Mouse (Mus musculus) neural tube, embryonic 13.5 days (tissue): ENCODE measurements at regions not wholly inside any gene's neighbourhood (a gene's known extent, or its start where the extent isn't known, plus 50 kb on each side); places are given as distances from the start of the nearest gene placed in this dataset.

ENCODE experiments used
- ATAC-seq: fragments of 200-750 bp; cut with Nextera tagmentation; 2 replicates; pipeline ENCODE4 v1.8.0; 2017; ENCODE audit warnings: low read depth, mild to moderate bottlenecking, moderate TSS enrichment, moderate library complexity
- H3K27ac ChIP-seq: fragments of 300-500 bp; sonication (generic); replicated peaks from 2 replicates; pipeline ENCODE4 v1.5.1; 2015; ENCODE audit warnings: moderate library complexity, mild to moderate bottlenecking, inconsistent platforms
- H3K27me3 ChIP-seq: fragments of 300-500 bp; sonication (generic); 2 replicates; pipeline ENCODE4 v1.6.1; 2015; ENCODE audit warnings: mild to moderate bottlenecking, inconsistent platforms
- H3K36me3 ChIP-seq: fragments of 300-500 bp; sonication (generic); 2 replicates; pipeline ENCODE4 v1.6.1; 2015; ENCODE audit warnings: mild to moderate bottlenecking, inconsistent platforms
- H3K4me1 ChIP-seq: fragments of 300-500 bp; sonication (generic); replicated peaks from 2 replicates; pipeline ENCODE4 v1.6.1; 2015; ENCODE audit warnings: inconsistent platforms
- H3K4me2 ChIP-seq: fragments of 300-500 bp; sonication (generic); 2 replicates; pipeline ENCODE4 v1.6.1; 2015; ENCODE audit warnings: inconsistent platforms, mild to moderate bottlenecking, moderate library complexity
- H3K4me3 ChIP-seq: fragments of 300-500 bp; sonication (generic); 2 replicates; pipeline ENCODE4 v1.5.1; 2015; ENCODE audit warnings: mild to moderate bottlenecking, inconsistent platforms
- H3K9ac ChIP-seq: fragments of 300-500 bp; sonication (generic); 2 replicates; pipeline ENCODE4 v1.6.1; 2015; ENCODE audit warnings: moderate library complexity, mild to moderate bottlenecking, inconsistent platforms
- H3K9me3 ChIP-seq: fragments of 300-500 bp; sonication (generic); 2 replicates; pipeline ENCODE4 v1.6.1; 2016; ENCODE audit warnings: inconsistent platforms
- WGBS: fragments of 180-500 bp; shearing (Covaris S2); methylation state at CpG from one replicate; pipeline ENCODE4 v1.1.7; 2015; 5-methylcytosine and 5-hydroxymethylcytosine counted together

- H3K9me3 ChIP-seq, result no peaks in the 10 kb centered on the region
- no peaks in the 10 kb centered on the region for H3K36me3 ChIP-seq
- H3K4me3 ChIP-seq, result no peak overlapping the region
- ATAC-seq, result no peak
- H3K4me2 ChIP-seq, result no peak overlapping the region
- no peak overlapping the region for H3K9ac ChIP-seq
- H3K27ac ChIP-seq, result no peak overlapping the region
- H3K4me1 ChIP-seq, result peaks cover 5% of the 10 kb centered on the region; the same call in 1 of the 2 replicates
- WGBS, result 19% methylated on average over 2 of the region's 2 CpGs
- H3K27me3 ChIP-seq, result no peaks in the 10 kb centered on the region
These were observed 525.4 kb downstream of the Ptprc start for GRCm38 (mm10) chr1:137650082-137650481.

GRCm38 (mm10) chr1:137648832-137649231 lies 526.7 kb downstream of the Ptprc start:
- WGBS, result 57% methylated on average over 1 of the region's 1 CpGs
- Histone ChIP-seq H3K27me3 (no peaks in the 10 kb centered on the region), H3K9ac (no peak overlapping the region), H3K4me3 (no peak overlapping the region), H3K4me2 (no peak overlapping the region), H3K27ac (no peak overlapping the region), H3K9me3 (no peaks in the 10 kb centered on the region), H3K4me1 (peaks cover 5% of the 10 kb centered on the region; the same call in 1 of the 2 replicates), H3K36me3 (no peaks in the 10 kb centered on the region)
- ATAC-seq, result no peak

GRCm38 (mm10) chr1:137644601-137645040 lies 530.9 kb downstream of the Ptprc start:
- Histone ChIP-seq H3K9me3 (no peaks in the 10 kb centered on the region), H3K9ac (no peak overlapping the region), H3K27me3 (no peaks in the 10 kb centered on the region), H3K4me3 (no peak overlapping the region), H3K4me2 (no peak overlapping the region), H3K36me3 (no peaks in the 10 kb centered on the region), H3K27ac (no peak overlapping the region), H3K4me1 (peaks cover 10% of the 10 kb centered on the region; the same call in 1 of the 2 replicates)
- ATAC-seq, result no peak
- 78% methylated on average over 6 of the region's 6 CpGs for WGBS

- no peaks in the 10 kb centered on the region for H3K9me3 ChIP-seq
- no peaks in the 10 kb centered on the region for H3K36me3 ChIP-seq
- H3K9ac ChIP-seq, result no peak overlapping the region
- H3K4me1 ChIP-seq, result peaks cover 10% of the 10 kb centered on the region; the same call in 1 of the 2 replicates
- ATAC-seq, result peak; percentile 72
- no peak overlapping the region for H3K27ac ChIP-seq
- WGBS, result 65% methylated on average over 1 of the region's 1 CpGs
- no peaks in the 10 kb centered on the region for H3K27me3 ChIP-seq
- no peak overlapping the region for H3K4me3 ChIP-seq
- no peak overlapping the region for H3K4me2 ChIP-seq
These were observed 532.0 kb downstream of the Ptprc start for GRCm38 (mm10) chr1:137643508-137643907.

GRCm38 (mm10) chr1:137640848-137641247 lies 534.7 kb downstream of the Ptprc start:
- Histone ChIP-seq H3K36me3 (no peaks in the 10 kb centered on the region), H3K9me3 (no peaks in the 10 kb centered on the region), H3K9ac (no peak overlapping the region), H3K4me2 (no peak overlapping the region), H3K27me3 (no peaks in the 10 kb centered on the region), H3K4me3 (no peak overlapping the region), H3K27ac (no peak overlapping the region), H3K4me1 (peaks cover 21% of the 10 kb centered on the region)
- no peak for ATAC-seq
- WGBS, result 4% methylated on average over 7 of the region's 7 CpGs

GRCm38 (mm10) chr1:137636947-137637346 lies 538.6 kb downstream of the Ptprc start:
- Histone ChIP-seq H3K4me3 (no peak overlapping the region), H3K27ac (peak overlapping the region; percentile 49), H3K9ac (no peak overlapping the region), H3K9me3 (no peaks in the 10 kb centered on the region), H3K4me1 (peaks cover 18% of the 10 kb centered on the region), H3K36me3 (no peaks in the 10 kb centered on the region), H3K4me2 (no peak overlapping the region), H3K27me3 (no peaks in the 10 kb centered on the region)
- ATAC-seq, result peak; percentile 86
- WGBS, result 8% methylated on average over 3 of the region's 3 CpGs

GRCm38 (mm10) chr1:137636321-137636944 lies 539.1 kb downstream of the Ptprc start:
- peak overlapping the region; percentile 49 for H3K27ac ChIP-seq
- H3K27me3 ChIP-seq, result no peaks in the 10 kb centered on the region
- 8% methylated on average over 3 of the region's 3 CpGs for WGBS
- no peaks in the 10 kb centered on the region for H3K36me3 ChIP-seq
- H3K9me3 ChIP-seq, result no peaks in the 10 kb centered on the region
- no peak overlapping the region for H3K9ac ChIP-seq
- ATAC-seq, result peak; percentile 67; the same call in 1 of the 2 replicates
- no peak overlapping the region for H3K4me3 ChIP-seq
- H3K4me2 ChIP-seq, result no peak overlapping the region
- H3K4me1 ChIP-seq, result peaks cover 18% of the 10 kb centered on the region

- H3K4me2 ChIP-seq, result no peak overlapping the region
- peaks cover 15% of the 10 kb centered on the region for H3K4me1 ChIP-seq
- no peaks in the 10 kb centered on the region for H3K27me3 ChIP-seq
- ATAC-seq, result no peak
- H3K9me3 ChIP-seq, result no peaks in the 10 kb centered on the region
- no peak overlapping the region for H3K9ac ChIP-seq
- H3K4me3 ChIP-seq, result no peak overlapping the region
- 0 out of 2 replicates have a peak overlapping the region, but pooled peaks have one; percentile 38 for H3K27ac ChIP-seq
- WGBS, result 18% methylated on average over 7 of the region's 7 CpGs
- H3K36me3 ChIP-seq, result no peaks in the 10 kb centered on the region
These were observed 539.7 kb downstream of the Ptprc start for GRCm38 (mm10) chr1:137635781-137636180.

- H3K27ac ChIP-seq, result no peak overlapping the region
- no peaks in the 10 kb centered on the region for H3K36me3 ChIP-seq
- no peak for ATAC-seq
These were observed 544.0 kb downstream of the Ptprc start for GRCm38 (mm10) chr1:137631546-137631945.

GRCm38 (mm10) chr1:137620672-137621071 lies 554.8 kb downstream of the Ptprc start:
- 88% methylated on average over 5 of the region's 5 CpGs for WGBS
- no peak overlapping the region for H3K4me3 ChIP-seq
- H3K9ac ChIP-seq, result no peak overlapping the region

More at GRCm38 (mm10) chr1:137631546-137631945, 544.0 kb downstream of the Ptprc start:
- H3K4me2 ChIP-seq, result no peak overlapping the region
- H3K9me3 ChIP-seq, result no peaks in the 10 kb centered on the region
- no peak overlapping the region for H3K9ac ChIP-seq
- no peaks in the 10 kb centered on the region for H3K27me3 ChIP-seq
- H3K4me1 ChIP-seq, result peaks cover 7% of the 10 kb centered on the region
- H3K4me3 ChIP-seq, result no peak overlapping the region

GRCm38 (mm10) chr1:137618231-137618630 lies 557.3 kb downstream of the Ptprc start:
- Histone ChIP-seq H3K36me3 (no peaks in the 10 kb centered on the region), H3K9me3 (no peaks in the 10 kb centered on the region), H3K4me2 (no peak overlapping the region), H3K27ac (no peak overlapping the region), H3K4me3 (no peak overlapping the region), H3K9ac (no peak overlapping the region), H3K4me1 (0 out of 2 replicates have a peak, but pooled peaks cover 3% of the 10 kb centered on the region), H3K27me3 (no peaks in the 10 kb centered on the region)
- no peak for ATAC-seq
- 89% methylated on average over 2 of the region's 2 CpGs for WGBS

More at GRCm38 (mm10) chr1:137620672-137621071, 554.8 kb downstream of the Ptprc start:
- H3K27me3 ChIP-seq, result no peaks in the 10 kb centered on the region
- no peak overlapping the region for H3K27ac ChIP-seq
- no peaks in the 10 kb centered on the region for H3K9me3 ChIP-seq
- no peaks in the 10 kb centered on the region for H3K36me3 ChIP-seq
- no peak for ATAC-seq
- H3K4me1 ChIP-seq, result 0 out of 2 replicates have a peak, but pooled peaks cover 3% of the 10 kb centered on the region
- no peak overlapping the region for H3K4me2 ChIP-seq

- Histone ChIP-seq H3K4me3 (no peak overlapping the region), H3K9ac (no peak overlapping the region), H3K36me3 (no peaks in the 10 kb centered on the region), H3K27ac (no peak overlapping the region), H3K9me3 (no peaks in the 10 kb centered on the region), H3K4me1 (0 out of 2 replicates have a peak, but pooled peaks cover 3% of the 10 kb centered on the region), H3K4me2 (no peak overlapping the region), H3K27me3 (no peaks in the 10 kb centered on the region)
- no peak; the same call in 1 of the 2 replicates for ATAC-seq
- 71% methylated on average over 5 of the region's 5 CpGs for WGBS
These were observed 558.0 kb downstream of the Ptprc start for GRCm38 (mm10) chr1:137617513-137617912.

GRCm38 (mm10) chr1:137606716-137607115 lies 568.8 kb downstream of the Ptprc start:
- peaks cover 10% of the 10 kb centered on the region for H3K4me1 ChIP-seq
- no peak overlapping the region for H3K9ac ChIP-seq
- no peak overlapping the region for H3K4me3 ChIP-seq
- no peak overlapping the region for H3K27ac ChIP-seq
- H3K4me2 ChIP-seq, result 0 out of 2 replicates have a peak overlapping the region, but pooled peaks have one; percentile 45
- no peaks in the 10 kb centered on the region for H3K27me3 ChIP-seq
- WGBS, result 79% methylated on average over 1 of the region's 1 CpGs
- H3K9me3 ChIP-seq, result no peaks in the 10 kb centered on the region
- no peak for ATAC-seq
- H3K36me3 ChIP-seq, result no peaks in the 10 kb centered on the region
